Mouse (Mus musculus) lung, postnatal 0 days (tissue): ENCODE measurements around the gene Oas1d.

Source experiments
- CTCF ChIP-seq: IDR thresholded peaks from 2 replicates; pipeline ENCODE4 v1.5.1; 2016; ENCODE audit warnings: antibody characterized with exemption, mild to moderate bottlenecking
- EP300 ChIP-seq: IDR thresholded peaks from 2 replicates; pipeline ENCODE4 v1.6.1; 2016; ENCODE audit warnings: antibody characterized with exemption, mild to moderate bottlenecking, control low read depth

DNA sequence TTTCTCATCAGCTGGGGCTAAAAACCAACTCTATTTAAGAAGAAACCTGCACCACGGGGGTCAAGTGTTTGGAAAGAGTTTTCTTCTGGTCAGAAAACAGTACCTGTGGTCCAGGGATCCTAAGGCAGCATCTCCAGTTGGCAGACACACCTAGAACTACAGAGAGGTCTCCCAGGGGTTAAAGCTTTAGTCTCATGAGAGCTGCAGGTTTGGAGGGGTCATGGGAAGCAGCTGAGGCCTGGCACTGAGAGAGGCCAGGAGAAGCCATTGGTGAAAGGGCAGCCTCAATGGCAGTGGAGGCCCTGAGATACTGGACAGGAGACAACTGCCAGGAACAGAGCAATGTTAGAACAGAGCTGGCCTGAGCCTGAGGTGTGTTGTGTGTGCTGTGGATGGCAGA, 13.7 kb upstream of the Oas1d start:
- TF ChIP-seq CTCF (no peak), EP300 (no peak)
